In the genomic region with DNA sequence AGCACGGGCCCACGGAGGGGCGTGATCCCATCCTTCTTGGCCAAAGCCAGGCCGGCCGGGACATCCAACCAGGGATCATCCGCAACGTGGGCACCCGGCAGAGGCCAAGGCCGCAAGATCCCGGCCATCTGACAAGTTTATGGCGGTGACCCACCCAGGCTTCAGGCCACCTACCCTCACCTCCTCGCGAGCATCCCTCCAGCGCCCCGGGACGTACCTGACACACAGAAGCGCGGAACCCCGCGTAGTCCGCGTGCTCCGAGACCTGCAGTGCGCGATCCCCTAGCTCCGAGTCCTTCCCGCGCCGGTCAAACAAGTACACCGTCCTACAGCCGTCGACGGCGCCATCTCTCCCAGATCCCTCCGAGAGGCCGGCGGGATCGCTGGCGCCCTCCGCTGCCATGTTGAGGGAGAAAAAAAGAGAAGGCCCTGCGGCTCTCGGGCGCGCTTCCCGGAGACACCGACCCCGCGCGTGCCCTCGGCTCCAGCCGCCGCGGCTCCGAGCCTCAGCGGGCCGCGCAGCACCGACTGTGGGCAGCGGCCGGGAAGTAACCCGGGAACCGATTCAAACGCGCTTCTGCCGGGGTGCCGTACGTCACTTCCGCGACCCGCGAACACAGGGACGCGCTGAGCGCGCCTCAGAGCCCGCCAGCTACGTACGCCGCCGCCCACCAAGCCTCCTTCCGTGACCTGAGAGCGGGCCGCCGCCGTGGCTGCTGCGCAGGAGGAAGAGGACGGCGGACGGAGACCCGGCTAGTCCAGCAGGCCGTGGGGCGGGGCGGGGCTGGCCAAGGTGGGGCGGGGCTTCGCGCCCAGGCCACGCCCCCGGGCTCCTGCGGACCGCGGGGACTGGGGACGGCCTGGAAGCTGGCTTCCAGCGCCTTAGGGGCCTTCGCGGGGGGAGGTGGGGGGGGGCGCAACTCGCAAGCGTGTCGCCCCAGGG, we compare ENCODE assay signal across 8 mouse cellular contexts. TPM values are rescaled to one million over a fixed set of nuclear protein-coding genes. Genes with fewer than 3 reads are reported as not detected.
A peak's percentile ranks its signal among the peaks of the same experiment; 100 is the strongest.
DNase-seq lines count a peak whose midpoint lies in the region; ATAC-seq and TF ChIP-seq lines count a peak whose summit lies in the region.

A gene (minus strand): TSS at position 582 of the 943 bp plus-strand sequence.

- no peak for TF ChIP-seq CTCF in cortical plate, adult 2 months (IDR thresholded peaks at IDR 0.05; ENCODE audit: extremely low read depth, insufficient read depth, low read length)

- peak within 1 kb of the TSS; percentile 92 for H3K27ac ChIP-seq in cortical plate, adult 2 months (ENCODE audit: insufficient read depth, low read length)

- peak; percentile 92 for ATAC-seq in megakaryocyte, adult 5-6 weeks (ENCODE audit: poor library complexity, severe bottlenecking)

- H3K4me3 ChIP-seq in cortical plate, adult 2 months (ENCODE audit: insufficient read depth, low read length), result peak within 1 kb of the TSS; percentile 95

- peak; percentile 88 for DNase-seq in adipocyte (ENCODE audit: low spot score)
- DNase-seq in gastrocnemius, adult 8-10 months (ENCODE audit: low spot score in 2 of 2), result peak; percentile 84 to 92
- DNase-seq in induced T-regulatory cell, adult 2 months (ENCODE audit: low read depth), result peak; percentile 95
- DNase-seq in left cerebral cortex, adult 8-10 months (ENCODE audit: low spot score in 2 of 2), result peak; percentile 83 to 93
- peak; percentile 95 for DNase-seq in right cerebral cortex, adult 18-20 months
- peak; percentile 92 for DNase-seq in urinary bladder, adult 2 months (ENCODE audit: low spot score)

- H3K4me1 ChIP-seq in cortical plate, adult 2 months (ENCODE audit: control insufficient read depth, insufficient read depth, low read length), result peaks cover 4% of the 10 kb centered on the region

- peak; percentile 54; the same call in 1 of the 2 replicates for TF ChIP-seq POLR2A in cortical plate, adult 2 months (IDR thresholded peaks at IDR 0.05; ENCODE audit: extremely low read depth, insufficient read depth, low read length)

RNA-seq across cellular contexts. Expression of the gene that starts here (rescaled TPM):
- 23.7 and 26.6 TPM in 2 replicates for polyA plus RNA-seq in cortical plate, adult 2 months (2012; rRNA removed)
- 1 to 10 TPM; 6.9 to 9.0 (median 8.2) TPM for total RNA-seq in gastrocnemius, adult 8-10 months (2022)
- total RNA-seq in left cerebral cortex, adult 8-10 months (2022), result 10 to 100 TPM; 26.7 to 32.3 (median 29.8) TPM
- 188 and 196 TPM in 2 replicates for total RNA-seq in megakaryocyte, adult 5-6 weeks (2015)
- 244 and 254 TPM in 2 replicates for total RNA-seq in megakaryocyte, adult 5-6 weeks (2017)
- 25.9 and 26.4 TPM in 2 replicates for polyA plus RNA-seq in urinary bladder, adult 2 months (2012; rRNA removed)

Comparison
In these comparisons a context has a peak if more than half of its experiments do, and no peak if none do; other contexts are left out.
1. Peak in every context shown above with its lines: DNase-seq, ATAC-seq, H3K4me3 ChIP-seq and H3K27ac ChIP-seq.
2. RNA of the gene that starts here (total RNA-seq): 188 to 254 TPM in megakaryocyte, adult 5-6 weeks; 26.7 to 32.3 TPM in left cerebral cortex, adult 8-10 months and 6.9 to 9.0 TPM in gastrocnemius, adult 8-10 months; every median in the first group is over 4 times any median in the second.